Mouse (Mus musculus): ENCODE data around the gene Slfn14. TPM values are rescaled to one million over a fixed set of nuclear protein-coding genes. Genes with fewer than 3 reads are reported as not detected.
"Not testable (repeated sequence)": the region's sequence is repeated elsewhere in the genome, so short reads cannot be mapped to it uniquely, and the experiment has no call there.

Slfn14 gene
- not detected in 2 replicates for polyA plus RNA-seq (2015; fragmentation: Nextera tagmentation; extraction: Ambion mirVana)

DNA sequence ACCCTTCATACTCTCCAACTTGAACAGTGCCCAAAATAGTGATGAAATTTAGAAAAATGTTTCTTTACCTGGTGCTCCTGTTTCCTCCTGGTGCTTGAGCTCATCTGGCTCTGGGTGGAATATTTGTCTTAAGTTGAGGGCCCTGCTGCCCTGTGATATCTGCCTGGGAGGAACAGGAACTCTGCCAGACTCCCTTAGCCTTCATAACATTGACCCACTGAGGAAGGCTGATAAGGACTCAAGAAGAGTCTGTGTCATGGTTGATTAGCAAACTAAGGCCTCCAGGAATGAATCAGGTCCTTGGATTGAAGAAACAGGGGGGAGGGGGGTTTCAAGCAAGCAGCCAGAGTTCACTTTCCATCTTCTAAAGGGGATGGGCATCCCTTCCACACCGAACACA, at the start of gene Slfn14:
Gene Slfn14 (minus strand): TSS at position 161 of the 400 bp plus-strand sequence.
- peaks cover 3% of the 10 kb centered on the region for H3K4me1 ChIP-seq (replicated peaks; ENCODE audit: control insufficient read depth, insufficient read depth, low read length)
- no peaks in the 10 kb centered on the region for H3K27me3 ChIP-seq (replicated peaks; ENCODE audit: control insufficient read depth, insufficient read depth, low read length)
- no peak for ATAC-seq
- H3K36me3 ChIP-seq (ENCODE audit: control insufficient read depth, insufficient read depth) = no peaks in the 10 kb centered on the region
- WGBS = 69% methylated on average over 1 of the region's 1 CpGs
- H3K9ac ChIP-seq (replicated peaks; ENCODE audit: low read depth, low read length) = no peak within 1 kb of the TSS
- H3K27ac ChIP-seq (ENCODE audit: low read length) = no peak within 1 kb of the TSS
- H3K4me3 ChIP-seq (replicated peaks; ENCODE audit: low read length) = no peak within 1 kb of the TSS
- no peaks in the 10 kb centered on the region for H3K9me3 ChIP-seq (ENCODE audit: control insufficient read depth, low read length)
- no peak within 1 kb of the TSS for H3K4me2 ChIP-seq (ENCODE audit: low read length)

DNA sequence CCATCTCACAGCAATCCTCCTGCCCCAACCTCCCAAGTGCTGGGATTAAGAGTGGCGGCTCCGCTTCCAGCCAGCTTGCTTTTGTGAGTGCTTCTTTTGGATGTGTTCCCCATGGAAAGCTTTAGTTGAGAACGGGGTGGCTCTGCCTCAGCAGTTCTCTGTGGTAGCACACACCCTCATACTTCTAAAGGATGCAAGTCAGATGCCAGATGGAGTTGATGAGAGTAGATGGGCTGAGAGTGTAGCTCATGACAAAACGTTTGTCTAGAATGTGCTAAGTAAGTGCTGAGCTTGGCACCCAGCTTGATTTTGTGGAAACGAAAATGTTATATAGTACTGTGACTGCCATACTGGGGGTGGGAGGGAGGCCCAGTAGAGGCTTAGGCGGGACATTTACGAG, 49.3 kb upstream of the Slfn14 start:
- WGBS = 87% methylated on average over 7 of the region's 7 CpGs
- H3K36me3 ChIP-seq (ENCODE audit: control insufficient read depth, insufficient read depth) = peaks cover 26% of the 10 kb centered on the region

DNA sequence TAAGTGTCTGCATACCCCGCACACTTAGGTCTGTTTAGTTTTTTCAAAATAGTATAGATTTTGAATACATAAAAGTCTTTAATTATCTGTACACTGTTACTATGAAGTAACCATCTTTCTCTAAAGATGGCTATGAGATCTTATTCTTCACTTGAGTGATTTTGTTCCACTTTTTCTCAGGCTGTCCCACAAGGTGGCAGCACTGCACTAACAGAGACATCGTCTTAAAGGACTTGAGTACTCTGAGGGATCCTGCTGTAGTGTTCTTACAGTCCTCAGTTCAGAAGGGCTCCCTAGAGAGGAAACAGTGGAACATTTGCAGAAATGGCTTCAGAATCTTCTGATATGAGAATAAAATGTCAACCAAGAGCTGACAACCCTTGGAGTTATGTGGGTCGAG, 40.9 kb upstream of the Slfn14 start:
- Histone ChIP-seq H3K27ac (ENCODE audit: low read length) (no peak overlapping the region), H3K4me2 (ENCODE audit: low read length) (no peak overlapping the region), H3K9me3 (ENCODE audit: control insufficient read depth, low read length) (no peaks in the 10 kb centered on the region), H3K4me3 (replicated peaks; ENCODE audit: low read length) (no peak overlapping the region), H3K4me1 (replicated peaks; ENCODE audit: control insufficient read depth, insufficient read depth, low read length) (no peaks in the 10 kb centered on the region), H3K27me3 (replicated peaks; ENCODE audit: control insufficient read depth, insufficient read depth, low read length) (no peaks in the 10 kb centered on the region), H3K9ac (replicated peaks; ENCODE audit: low read depth, low read length) (no peak overlapping the region), H3K36me3 (ENCODE audit: control insufficient read depth, insufficient read depth) (peaks cover 23% of the 10 kb centered on the region)
- ATAC-seq = no peak
- WGBS = 59% methylated on average over 3 of the region's 3 CpGs

More for the DNA sequence above, 49.3 kb upstream of the Slfn14 start:
- no peak overlapping the region for H3K9ac ChIP-seq (replicated peaks; ENCODE audit: low read depth, low read length)
- no peak overlapping the region for H3K27ac ChIP-seq (ENCODE audit: low read length)
- H3K4me3 ChIP-seq (replicated peaks; ENCODE audit: low read length) = no peak overlapping the region
- no peaks in the 10 kb centered on the region for H3K9me3 ChIP-seq (ENCODE audit: control insufficient read depth, low read length)
- no peaks in the 10 kb centered on the region for H3K27me3 ChIP-seq (replicated peaks; ENCODE audit: control insufficient read depth, insufficient read depth, low read length)
- no peak overlapping the region for H3K4me2 ChIP-seq (ENCODE audit: low read length)
- H3K4me1 ChIP-seq (replicated peaks; ENCODE audit: control insufficient read depth, insufficient read depth, low read length) = no peaks in the 10 kb centered on the region
- no peak for ATAC-seq

DNA sequence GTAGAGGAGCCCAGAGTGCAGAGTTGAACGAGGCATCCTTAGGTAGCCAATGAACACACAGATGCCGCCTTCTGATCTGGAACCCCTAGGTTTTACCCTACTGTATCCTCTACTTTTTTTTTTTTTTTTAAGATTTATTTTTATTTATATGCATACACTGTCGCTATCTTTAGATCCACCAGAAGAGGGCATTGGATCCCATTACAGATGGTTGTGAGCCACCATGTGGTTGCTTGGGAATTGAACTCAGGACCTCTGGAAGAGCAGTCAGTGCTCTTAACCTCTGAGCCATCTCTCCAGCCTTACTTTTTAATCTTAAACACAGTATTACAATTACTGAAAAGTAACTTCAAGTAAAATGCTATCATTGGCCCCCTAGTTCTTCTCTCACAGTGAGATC, 40.2 kb upstream of the Slfn14 start:
- H3K4me2 ChIP-seq (ENCODE audit: low read length); H3K4me3 ChIP-seq (replicated peaks; ENCODE audit: low read length); H3K4me1 ChIP-seq (replicated peaks; ENCODE audit: control insufficient read depth, insufficient read depth, low read length); H3K9me3 ChIP-seq (ENCODE audit: control insufficient read depth, low read length); H3K27me3 ChIP-seq (replicated peaks; ENCODE audit: control insufficient read depth, insufficient read depth, low read length); H3K27ac ChIP-seq (ENCODE audit: low read length); ATAC-seq; H3K9ac ChIP-seq (replicated peaks; ENCODE audit: low read depth, low read length): not testable (repeated sequence)
- WGBS = 92% methylated on average over 3 of the region's 3 CpGs
- H3K36me3 ChIP-seq (ENCODE audit: control insufficient read depth, insufficient read depth) = peaks cover 30% of the 10 kb centered on the region

DNA sequence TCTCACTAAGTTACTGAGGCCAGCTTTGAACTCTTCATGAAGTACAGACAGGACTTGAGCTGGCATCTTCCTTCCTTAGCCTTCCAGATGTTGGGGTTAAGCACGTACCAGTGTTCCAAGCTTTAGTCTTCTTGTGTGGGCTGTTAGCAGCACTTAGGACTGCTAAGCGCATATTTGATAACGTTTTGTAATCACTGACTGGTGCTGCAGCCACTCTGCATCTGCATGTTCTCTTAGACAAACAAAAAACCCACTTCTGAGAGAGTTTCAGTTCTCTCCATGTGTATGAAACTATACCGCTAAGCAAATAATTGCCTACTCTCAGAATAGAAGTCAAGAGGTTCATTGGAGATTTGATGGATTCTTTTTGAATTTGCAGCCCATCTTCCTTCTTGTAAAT, 32.5 kb upstream of the Slfn14 start:
- H3K27ac ChIP-seq (ENCODE audit: low read length) = no peak overlapping the region
- H3K36me3 ChIP-seq (ENCODE audit: control insufficient read depth, insufficient read depth) = peaks cover 22% of the 10 kb centered on the region
- 80% methylated on average over 4 of the region's 4 CpGs for WGBS
- no peak overlapping the region for H3K4me3 ChIP-seq (replicated peaks; ENCODE audit: low read length)
- no peaks in the 10 kb centered on the region for H3K9me3 ChIP-seq (ENCODE audit: control insufficient read depth, low read length)
- H3K4me1 ChIP-seq (replicated peaks; ENCODE audit: control insufficient read depth, insufficient read depth, low read length) = no peaks in the 10 kb centered on the region
- H3K4me2 ChIP-seq (ENCODE audit: low read length) = no peak overlapping the region
- H3K9ac ChIP-seq (replicated peaks; ENCODE audit: low read depth, low read length) = no peak overlapping the region
- H3K27me3 ChIP-seq (replicated peaks; ENCODE audit: control insufficient read depth, insufficient read depth, low read length) = no peaks in the 10 kb centered on the region
- ATAC-seq = no peak

DNA sequence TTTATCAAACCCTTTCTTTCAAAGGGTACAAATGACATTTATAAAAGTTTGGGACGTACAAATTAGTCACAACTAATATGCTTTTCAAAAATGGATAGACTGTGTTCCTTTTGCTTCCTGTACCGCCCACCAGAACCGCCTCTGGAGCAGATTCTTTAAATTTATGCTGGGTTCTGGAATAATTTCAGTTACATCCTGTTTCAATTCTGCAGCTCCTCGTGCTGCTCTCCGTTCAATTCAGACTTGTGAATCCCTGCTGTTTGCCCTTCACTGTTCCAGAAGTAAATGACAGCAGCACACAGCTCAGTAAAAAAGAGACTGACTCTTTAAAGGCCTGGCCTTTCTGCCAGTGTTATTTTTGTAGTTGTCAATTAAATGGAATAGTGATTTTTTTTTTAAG, 25.9 kb upstream of the Slfn14 start:
- ATAC-seq = no peak
- Histone ChIP-seq H3K36me3 (ENCODE audit: control insufficient read depth, insufficient read depth) (peaks cover 9% of the 10 kb centered on the region), H3K9ac (replicated peaks; ENCODE audit: low read depth, low read length) (no peak overlapping the region), H3K9me3 (ENCODE audit: control insufficient read depth, low read length) (no peaks in the 10 kb centered on the region), H3K4me1 (replicated peaks; ENCODE audit: control insufficient read depth, insufficient read depth, low read length) (no peaks in the 10 kb centered on the region), H3K27me3 (replicated peaks; ENCODE audit: control insufficient read depth, insufficient read depth, low read length) (no peaks in the 10 kb centered on the region), H3K4me2 (ENCODE audit: low read length) (no peak overlapping the region), H3K27ac (ENCODE audit: low read length) (no peak overlapping the region), H3K4me3 (replicated peaks; ENCODE audit: low read length) (no peak overlapping the region)
- WGBS = 64% methylated on average over 5 of the region's 5 CpGs

DNA sequence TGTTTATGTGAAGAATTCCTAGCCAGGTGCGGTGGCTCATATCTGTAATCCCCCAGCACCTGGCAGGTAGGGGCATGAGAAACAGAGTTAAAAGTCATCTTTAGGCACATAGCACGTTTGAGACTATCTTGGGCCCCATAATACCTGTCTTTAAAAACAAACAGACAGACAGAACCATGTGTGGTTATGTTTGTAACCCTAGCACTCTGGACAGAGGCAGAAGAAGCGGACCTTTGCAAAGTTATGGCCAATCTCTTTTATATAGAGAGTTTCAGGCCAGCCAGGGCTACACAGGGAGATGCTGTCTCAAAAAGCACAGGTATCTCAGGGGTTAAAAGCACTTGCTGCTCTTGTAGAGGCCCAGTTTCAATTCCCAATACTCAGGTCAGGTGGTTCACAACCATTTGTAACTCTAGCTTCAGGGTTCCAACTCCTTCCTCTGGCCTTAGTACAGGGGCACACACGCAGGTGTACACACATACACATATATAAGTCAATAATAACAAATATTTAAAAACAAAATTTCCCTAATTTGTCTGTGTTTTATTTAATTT, 20.3 kb upstream of the Slfn14 start:
- no peak overlapping the region for H3K4me2 ChIP-seq (ENCODE audit: low read length)
- peaks cover 3% of the 10 kb centered on the region; the same call in 1 of the 2 replicates for H3K36me3 ChIP-seq (ENCODE audit: control insufficient read depth, insufficient read depth)
- no peak for ATAC-seq
- no peaks in the 10 kb centered on the region for H3K27me3 ChIP-seq (replicated peaks; ENCODE audit: control insufficient read depth, insufficient read depth, low read length)
- no peak overlapping the region for H3K27ac ChIP-seq (ENCODE audit: low read length)
- no peak overlapping the region for H3K9ac ChIP-seq (replicated peaks; ENCODE audit: low read depth, low read length)
- H3K9me3 ChIP-seq (ENCODE audit: control insufficient read depth, low read length) = no peaks in the 10 kb centered on the region
- WGBS = 82% methylated on average over 4 of the region's 4 CpGs
- H3K4me1 ChIP-seq (replicated peaks; ENCODE audit: control insufficient read depth, insufficient read depth, low read length) = peaks cover 23% of the 10 kb centered on the region
- H3K4me3 ChIP-seq (replicated peaks; ENCODE audit: low read length) = no peak overlapping the region

DNA sequence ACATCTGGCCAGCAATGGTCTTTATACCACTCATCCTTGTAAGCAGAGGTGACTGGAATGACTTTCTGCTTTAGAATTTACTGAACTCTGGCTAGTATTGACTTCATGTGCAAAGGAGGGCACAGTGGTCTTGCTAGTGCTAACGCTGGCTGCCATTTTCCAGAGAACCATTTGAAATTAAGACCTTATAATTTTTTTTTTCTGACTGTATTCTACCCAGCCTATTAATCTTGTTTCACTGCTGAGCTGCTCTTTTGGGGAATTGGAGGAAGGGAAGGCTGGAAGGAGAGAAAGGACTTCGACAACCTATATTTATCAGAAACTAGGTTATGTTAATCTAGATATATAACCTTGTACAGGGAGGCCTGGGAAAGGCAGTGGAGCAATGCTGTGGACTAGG, 18.0 kb upstream of the Slfn14 start:
- peak overlapping the region; percentile 24 for H3K4me2 ChIP-seq (ENCODE audit: low read length)
- WGBS = 89% methylated on average over 2 of the region's 2 CpGs
- peaks cover 3% of the 10 kb centered on the region; the same call in 1 of the 2 replicates for H3K36me3 ChIP-seq (ENCODE audit: control insufficient read depth, insufficient read depth)
- no peaks in the 10 kb centered on the region for H3K9me3 ChIP-seq (ENCODE audit: control insufficient read depth, low read length)
- ATAC-seq = no peak
- H3K9ac ChIP-seq (replicated peaks; ENCODE audit: low read depth, low read length) = no peak overlapping the region
- no peaks in the 10 kb centered on the region for H3K27me3 ChIP-seq (replicated peaks; ENCODE audit: control insufficient read depth, insufficient read depth, low read length)
- H3K4me3 ChIP-seq (replicated peaks; ENCODE audit: low read length) = no peak overlapping the region
- peaks cover 28% of the 10 kb centered on the region for H3K4me1 ChIP-seq (replicated peaks; ENCODE audit: control insufficient read depth, insufficient read depth, low read length)
- no peak overlapping the region for H3K27ac ChIP-seq (ENCODE audit: low read length)

DNA sequence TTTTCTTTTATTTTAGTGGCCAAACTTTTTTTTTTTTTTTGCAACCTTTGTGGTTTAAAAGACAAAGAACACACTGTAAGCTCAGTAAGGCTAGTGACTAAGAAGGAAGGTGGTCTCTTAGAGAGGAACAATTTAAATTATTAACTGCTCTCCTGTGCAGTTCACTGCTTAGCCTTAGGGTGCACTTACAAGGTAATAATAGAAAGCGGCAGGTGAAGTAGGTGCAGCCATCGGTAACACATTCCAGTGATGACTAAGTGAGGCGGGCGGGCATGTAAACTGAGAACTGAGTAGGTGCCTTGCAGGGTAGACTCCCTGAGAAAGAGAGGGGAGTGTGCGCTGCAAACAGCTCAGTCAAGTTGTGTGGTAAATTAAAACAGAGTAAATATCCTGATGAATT, 17.2 kb upstream of the Slfn14 start:
- H3K27ac ChIP-seq (ENCODE audit: low read length) = no peak overlapping the region
- peaks cover 28% of the 10 kb centered on the region for H3K4me1 ChIP-seq (replicated peaks; ENCODE audit: control insufficient read depth, insufficient read depth, low read length)
- no peaks in the 10 kb centered on the region for H3K9me3 ChIP-seq (ENCODE audit: control insufficient read depth, low read length)
- H3K4me2 ChIP-seq (ENCODE audit: low read length) = peak overlapping the region; percentile 76
- H3K36me3 ChIP-seq (ENCODE audit: control insufficient read depth, insufficient read depth) = peaks cover 2% of the 10 kb centered on the region; the same call in 1 of the 2 replicates
- peak overlapping the region; percentile 32; the same call in 1 of the 2 replicates for H3K9ac ChIP-seq (replicated peaks; ENCODE audit: low read depth, low read length)
- H3K27me3 ChIP-seq (replicated peaks; ENCODE audit: control insufficient read depth, insufficient read depth, low read length) = no peaks in the 10 kb centered on the region
- no peak for ATAC-seq
- H3K4me3 ChIP-seq (replicated peaks; ENCODE audit: low read length) = peak overlapping the region; percentile 28
- 59% methylated on average over 5 of the region's 5 CpGs for WGBS

All from forebrain, embryonic 16.5 days (tissue).